Mouse (Mus musculus): Measurements from ENCODE around the gene Spaca3. TPM values are rescaled to one million over a fixed set of nuclear protein-coding genes. Genes with fewer than 3 reads are reported as not detected.
A peak's percentile ranks its signal among the peaks of the same experiment; 100 is the strongest.

Spaca3 gene
- polyA plus RNA-seq, 1 experiment from 2014 or later = not detected

GRCm38 (mm10) chr11:80835395-80835794 lies 22.8 kb upstream of the Spaca3 start:
- no peak for ATAC-seq
- ChIA-PET CTCF (interaction anchor here (0.9 kb wide), 1 partner anchor 9 kb away, joined by 3 read pairs; no protein-coding TSS in a partner anchor), POLR2A (interaction anchor here (0.6 kb wide), 1 partner anchor 28 kb away, joined by 3 read pairs; no protein-coding TSS in a partner anchor)
- H3K27me3 ChIP-seq = no peaks in the 10 kb centered on the region
- DNase-seq (ENCODE audit: low read depth, low spot score) = no peak
- in situ Hi-C loops (cut with MboI; ENCODE audit: low pct_unique_long_range_greater_than_20kb) = loop anchor here (10.0 kb wide), 1 partner anchor 779 kb away; no protein-coding TSS in a partner anchor
- no peak for TF ChIP-seq CTCF (IDR thresholded peaks at IDR 0.05)

GRCm38 (mm10) chr11:80835841-80836240 lies 22.3 kb upstream of the Spaca3 start:
- in situ Hi-C loops (cut with MboI; ENCODE audit: low pct_unique_long_range_greater_than_20kb) = loop anchor here (10.0 kb wide), 1 partner anchor 779 kb away; no protein-coding TSS in a partner anchor

GRCm38 (mm10) chr11:80838724-80839123 lies 19.4 kb upstream of the Spaca3 start:
- in situ Hi-C loops (cut with MboI; ENCODE audit: low pct_unique_long_range_greater_than_20kb) = loop anchor here (10.0 kb wide), 1 partner anchor 776 kb away; no protein-coding TSS in a partner anchor
- DNase-seq (ENCODE audit: low read depth, low spot score) = no peak
- POLR2A ChIA-PET = interaction anchor here (0.6 kb wide), 1 partner anchor 463 kb away, joined by 3 read pairs; no protein-coding TSS in a partner anchor
- no peak for ATAC-seq
- CTCF ChIA-PET = interaction anchor here (1.6 to 2.1 kb wide), 4 partner anchors 10 to 774 kb away, joined by 4 to 6 read pairs (median 4); no protein-coding TSS in a partner anchor
- H3K27me3 ChIP-seq = no peaks in the 10 kb centered on the region
- TF ChIP-seq CTCF (IDR thresholded peaks at IDR 0.05) = peak; percentile 71

More at GRCm38 (mm10) chr11:80835841-80836240, 22.3 kb upstream of the Spaca3 start:
- ChIA-PET CTCF (no interaction called here), POLR2A (interaction anchor here (0.6 kb wide), 1 partner anchor 28 kb away, joined by 3 read pairs; no protein-coding TSS in a partner anchor)
- TF ChIP-seq CTCF (IDR thresholded peaks at IDR 0.05) = no peak
- H3K27me3 ChIP-seq = no peaks in the 10 kb centered on the region
- DNase-seq (ENCODE audit: low read depth, low spot score) (no peak), ATAC-seq (no peak)

- in situ Hi-C loops (cut with MboI; ENCODE audit: low pct_unique_long_range_greater_than_20kb) = no loop called here
- TF ChIP-seq CTCF (IDR thresholded peaks at IDR 0.05) = no peak
- CTCF ChIA-PET = interaction anchor here (2.0 kb wide), 1 partner anchor 12 kb away, joined by 6 read pairs; no protein-coding TSS in a partner anchor
- ATAC-seq (no peak), DNase-seq (ENCODE audit: low read depth, low spot score) (no peak)
- H3K27me3 ChIP-seq = peaks cover 8% of the 10 kb centered on the region
- POLR2A ChIA-PET = no interaction called here
These were observed 14.7 kb upstream of the Spaca3 start for GRCm38 (mm10) chr11:80843435-80843834.

GRCm38 (mm10) chr11:80845486-80845885 lies 12.7 kb upstream of the Spaca3 start:
- H3K27me3 ChIP-seq = peaks cover 8% of the 10 kb centered on the region
- POLR2A ChIA-PET = interaction anchor here (0.6 kb wide), 2 partner anchors 9 to 365 kb away, joined by 3 read pairs; no protein-coding TSS in a partner anchor
- in situ Hi-C loops (cut with MboI; ENCODE audit: low pct_unique_long_range_greater_than_20kb) = no loop called here
- ATAC-seq = no peak
- TF ChIP-seq CTCF (IDR thresholded peaks at IDR 0.05) = no peak
- CTCF ChIA-PET = interaction anchor here (1.2 kb wide), 1 partner anchor 10 kb away, joined by 3 read pairs; no protein-coding TSS in a partner anchor
- DNase-seq (ENCODE audit: low read depth, low spot score) = no peak

GRCm38 (mm10) chr11:80846115-80846514 lies 12.1 kb upstream of the Spaca3 start:
- ChIA-PET POLR2A (no interaction called here), CTCF (no interaction called here)
- in situ Hi-C loops (cut with MboI; ENCODE audit: low pct_unique_long_range_greater_than_20kb) = no loop called here
- peaks cover 8% of the 10 kb centered on the region for H3K27me3 ChIP-seq
- ATAC-seq (no peak), DNase-seq (ENCODE audit: low read depth, low spot score) (no peak)
- TF ChIP-seq CTCF (IDR thresholded peaks at IDR 0.05) = no peak

GRCm38 (mm10) chr11:80848131-80848530 lies 10.0 kb upstream of the Spaca3 start:
- H3K27me3 ChIP-seq = peaks cover 8% of the 10 kb centered on the region
- DNase-seq (ENCODE audit: low read depth, low spot score) = no peak
- no peak for TF ChIP-seq CTCF (IDR thresholded peaks at IDR 0.05)
- CTCF ChIA-PET = interaction anchor here (1.2 to 1.6 kb wide), 3 partner anchors 14 to 35 kb away, joined by 3 to 4 read pairs (median 3); no protein-coding TSS in a partner anchor
- ATAC-seq = no peak
- POLR2A ChIA-PET = no interaction called here
- in situ Hi-C loops (cut with MboI; ENCODE audit: low pct_unique_long_range_greater_than_20kb) = no loop called here

- no peak for DNase-seq (ENCODE audit: low read depth, low spot score)
- in situ Hi-C loops (cut with MboI; ENCODE audit: low pct_unique_long_range_greater_than_20kb) = no loop called here
- POLR2A ChIA-PET = no interaction called here
- no peaks in the 10 kb centered on the region for H3K27me3 ChIP-seq
- CTCF ChIA-PET = no interaction called here
- TF ChIP-seq CTCF (IDR thresholded peaks at IDR 0.05) = peak; percentile 44
- ATAC-seq = no peak
These were observed 6.3 kb upstream of the Spaca3 start for GRCm38 (mm10) chr11:80851859-80852258.

- no peaks in the 10 kb centered on the region for H3K27me3 ChIP-seq
- no peak for DNase-seq (ENCODE audit: low read depth, low spot score)
- CTCF ChIA-PET = interaction anchor here (1.0 to 1.9 kb wide), 3 partner anchors 10 to 682 kb away, joined by 3 to 8 read pairs (median 3); no protein-coding TSS in a partner anchor
- ATAC-seq = no peak
- POLR2A ChIA-PET = interaction anchor here (0.7 to 1.2 kb wide), 2 partner anchors 18 to 86 kb away, joined by 3 read pairs; no protein-coding TSS in a partner anchor
- in situ Hi-C loops (cut with MboI; ENCODE audit: low pct_unique_long_range_greater_than_20kb) = no loop called here
- TF ChIP-seq CTCF (IDR thresholded peaks at IDR 0.05) = no peak
These were observed 5.2 kb upstream of the Spaca3 start for GRCm38 (mm10) chr11:80853014-80853413.

GRCm38 (mm10) chr11:80854430-80854829 lies 3.7 kb upstream of the Spaca3 start:
- H3K27me3 ChIP-seq = no peaks in the 10 kb centered on the region
- ATAC-seq (no peak), DNase-seq (ENCODE audit: low read depth, low spot score) (no peak)
- ChIA-PET POLR2A (interaction anchor here (0.7 to 1.2 kb wide), 2 partner anchors 9 to 18 kb away, joined by 3 read pairs; no protein-coding TSS in a partner anchor), CTCF (interaction anchor here (1.4 to 1.9 kb wide), 2 partner anchors 9 kb away, joined by 3 to 8 read pairs; no protein-coding TSS in a partner anchor)
- TF ChIP-seq CTCF (IDR thresholded peaks at IDR 0.05) = no peak
- in situ Hi-C loops (cut with MboI; ENCODE audit: low pct_unique_long_range_greater_than_20kb) = no loop called here

- ChIA-PET CTCF (interaction anchor here (1.4 to 1.6 kb wide), 2 partner anchors 10 to 12 kb away, joined by 3 to 6 read pairs; no protein-coding TSS in a partner anchor), POLR2A (interaction anchor here (0.7 to 1.2 kb wide), 2 partner anchors 9 to 18 kb away, joined by 3 read pairs; no protein-coding TSS in a partner anchor)
- in situ Hi-C loops (cut with MboI; ENCODE audit: low pct_unique_long_range_greater_than_20kb) = no loop called here
- ATAC-seq (no peak), DNase-seq (ENCODE audit: low read depth, low spot score) (no peak)
- H3K27me3 ChIP-seq = no peaks in the 10 kb centered on the region
- no peak for TF ChIP-seq CTCF (IDR thresholded peaks at IDR 0.05)
These were observed 3.3 kb upstream of the Spaca3 start for GRCm38 (mm10) chr11:80854908-80855307.

All from Patski (cell line).